8 mouse cellular contexts compared by ENCODE assay signal in the genomic region with DNA sequence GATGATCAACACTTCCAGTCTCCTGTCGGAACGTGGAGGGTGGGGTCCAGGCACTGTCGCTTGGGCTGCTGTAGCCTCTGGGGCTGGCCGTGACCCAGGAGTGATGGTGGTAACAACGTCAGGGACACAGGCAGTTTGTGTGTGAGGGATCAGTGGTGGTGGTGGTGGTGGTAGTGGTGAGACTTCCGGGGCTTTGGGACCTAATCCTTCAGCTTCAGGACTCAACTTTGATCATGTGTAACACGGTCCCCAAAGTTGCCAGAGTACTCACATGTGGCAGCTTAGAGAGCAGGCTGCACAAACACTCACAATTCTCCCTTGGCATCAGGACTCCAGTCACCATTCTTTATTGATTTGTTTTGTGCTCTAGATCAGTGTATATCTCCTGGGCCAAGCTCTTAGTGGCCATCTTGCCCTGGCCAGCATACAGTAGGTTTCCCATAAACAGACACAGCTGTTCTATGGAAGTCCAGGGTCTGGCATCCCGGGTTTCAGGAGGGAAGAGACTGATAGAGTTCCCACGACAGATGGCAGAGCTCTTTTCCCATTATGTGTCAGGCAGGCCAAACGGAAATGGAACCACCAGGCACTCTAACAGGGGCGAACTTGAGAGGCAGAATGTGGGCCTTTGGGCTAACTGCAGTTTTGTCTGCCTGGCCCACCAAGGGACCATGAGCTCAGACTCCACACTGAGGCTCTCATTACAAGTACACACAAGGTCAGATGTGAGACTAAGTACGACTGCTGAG. TPM values are rescaled to one million over a fixed set of nuclear protein-coding genes. Genes with fewer than 3 reads are reported as not detected.
A peak's percentile ranks its signal among the peaks of the same experiment; 100 is the strongest.
DNase-seq lines count a peak whose midpoint lies in the region; ATAC-seq and TF ChIP-seq lines count a peak whose summit lies in the region.

No protein-coding gene starts in this region.

- peak overlapping the region; percentile 84 for H3K4me2 ChIP-seq in heart, embryonic 11.5 days
- H3K4me2 ChIP-seq in hindbrain, embryonic 16.5 days (ENCODE audit: low read length), result peak overlapping the region; percentile 77
- peak overlapping the region; percentile 79 for H3K4me2 ChIP-seq in midbrain, embryonic 11.5 days

- H3K4me3 ChIP-seq in heart, embryonic 11.5 days (ENCODE audit: low read depth, low read length), result peak overlapping the region; percentile 82
- H3K4me3 ChIP-seq in cortical plate, adult 2 months (ENCODE audit: insufficient read depth, low read length), result peak overlapping the region; percentile 71
- peak overlapping the region; percentile 70 for H3K4me3 ChIP-seq in hindbrain, embryonic 16.5 days (ENCODE audit: low read length)
- H3K4me3 ChIP-seq in midbrain, embryonic 11.5 days (ENCODE audit: low read depth, low read length), result peak overlapping the region; percentile 91

- no peak for ATAC-seq in heart, embryonic 11.5 days (replicated peaks; ENCODE audit: insufficient number of reproducible peaks, low FRiP score, low TSS enrichment)
- ATAC-seq in CD4-positive, CD25-positive, alpha-beta regulatory T cell, adult 4 months, result peak; percentile 13
- peak; percentile 9 for ATAC-seq in hindbrain, embryonic 16.5 days
- peak; percentile 10 for ATAC-seq in midbrain, embryonic 11.5 days (ENCODE audit: low FRiP score)
- no peak; the same call in 1 of the 2 replicates for ATAC-seq in granulocyte monocyte progenitor cell, adult 5-6 weeks (replicated peaks; ENCODE audit: poor library complexity, severe bottlenecking)

- H3K9ac ChIP-seq in heart, embryonic 11.5 days (ENCODE audit: low read depth, low read length), result peak overlapping the region; percentile 89
- peak overlapping the region; percentile 92 for H3K9ac ChIP-seq in hindbrain, embryonic 16.5 days (ENCODE audit: low read depth, low read length)
- peak overlapping the region; percentile 85; the same call in 1 of the 2 replicates for H3K9ac ChIP-seq in midbrain, embryonic 11.5 days (ENCODE audit: low read length)

- no peaks in the 10 kb centered on the region for H3K9me3 ChIP-seq in heart, embryonic 11.5 days (replicated peaks; ENCODE audit: control insufficient read depth, low read length)
- no peaks in the 10 kb centered on the region for H3K9me3 ChIP-seq in hindbrain, embryonic 16.5 days (ENCODE audit: control insufficient read depth, low read length)
- no peaks in the 10 kb centered on the region for H3K9me3 ChIP-seq in midbrain, embryonic 11.5 days (ENCODE audit: control insufficient read depth, low read length)

- no peak for TF ChIP-seq POLR2A in cortical plate, adult 2 months (IDR thresholded peaks at IDR 0.05; ENCODE audit: extremely low read depth, insufficient read depth, low read length)

- no peaks in the 10 kb centered on the region for H3K27me3 ChIP-seq in heart, embryonic 11.5 days (ENCODE audit: control insufficient read depth, insufficient read depth, low read length)
- H3K27me3 ChIP-seq in hindbrain, embryonic 16.5 days (replicated peaks; ENCODE audit: control insufficient read depth, insufficient read depth, low read length), result no peaks in the 10 kb centered on the region
- H3K27me3 ChIP-seq in midbrain, embryonic 11.5 days (ENCODE audit: control insufficient read depth, insufficient read depth, low read length), result no peaks in the 10 kb centered on the region

- peak overlapping the region; percentile 85 for H3K27ac ChIP-seq in heart, embryonic 11.5 days (ENCODE audit: low read depth, low read length)
- H3K27ac ChIP-seq in cortical plate, adult 2 months (ENCODE audit: insufficient read depth, low read length), result peak overlapping the region; percentile 30
- H3K27ac ChIP-seq in hindbrain, embryonic 16.5 days (ENCODE audit: low read depth, low read length), result peak overlapping the region; percentile 90
- peak overlapping the region; percentile 55 for H3K27ac ChIP-seq in midbrain, embryonic 11.5 days (ENCODE audit: low read depth, low read length)

- TF ChIP-seq CTCF in cortical plate, adult 2 months (IDR thresholded peaks at IDR 0.05; ENCODE audit: extremely low read depth, insufficient read depth, low read length), result no peak

- WGBS in heart, embryonic 11.5 days (ENCODE audit: insufficient replicate concordance), result 4% methylated on average over 12 of the region's 12 CpGs
- under 1% methylated on average over 12 of the region's 12 CpGs for WGBS in hindbrain, embryonic 16.5 days
- WGBS in midbrain, embryonic 11.5 days, result 8% methylated on average over 12 of the region's 12 CpGs

- H3K36me3 ChIP-seq in heart, embryonic 11.5 days (ENCODE audit: control insufficient read depth, insufficient read depth, low read length), result peaks cover 30% of the 10 kb centered on the region
- H3K36me3 ChIP-seq in hindbrain, embryonic 16.5 days (ENCODE audit: control insufficient read depth, insufficient read depth, low read length), result peaks cover 33% of the 10 kb centered on the region
- peaks cover 7% of the 10 kb centered on the region for H3K36me3 ChIP-seq in midbrain, embryonic 11.5 days (ENCODE audit: control insufficient read depth, insufficient read depth, low read length)

- no peak for DNase-seq in heart, adult 18-20 months
- DNase-seq in midbrain, embryonic 11.5 days (ENCODE audit: low spot score, missing footprints), result peak; percentile 95
- no peak for DNase-seq in B cell, adult 2 months

- H3K4me1 ChIP-seq in heart, embryonic 11.5 days (ENCODE audit: control insufficient read depth, insufficient read depth, low read length), result peaks cover 18% of the 10 kb centered on the region
- peaks cover 4% of the 10 kb centered on the region; the same call in 1 of the 2 replicates for H3K4me1 ChIP-seq in cortical plate, adult 2 months (ENCODE audit: control insufficient read depth, insufficient read depth, low read length)
- H3K4me1 ChIP-seq in hindbrain, embryonic 16.5 days (ENCODE audit: control insufficient read depth, insufficient read depth, low read depth, low read length), result peaks cover 24% of the 10 kb centered on the region
- peaks cover 16% of the 10 kb centered on the region for H3K4me1 ChIP-seq in midbrain, embryonic 11.5 days (ENCODE audit: control insufficient read depth, insufficient read depth, low read length)

RNA-seq across cellular contexts. Expression of a gene that starts 0.5 kb away (rescaled TPM):
- 63.6 and 79.5 TPM in 2 replicates for polyA plus RNA-seq in heart, embryonic 11.5 days (2014; fragmentation: Nextera tagmentation; extraction: Ambion mirVana)
- 100 to 1,000 TPM; 124 to 129 TPM for total RNA-seq in heart, adult 18-20 months (2021)
- 100 to 1,000 TPM in 1 of 2 experiments, 10 to 100 TPM in 1; 67.8 to 101 TPM for polyA plus RNA-seq in CD4-positive, CD25-positive, alpha-beta regulatory T cell, adult 4 months (2017; shearing (Covaris generic))
- 115 and 122 TPM in 2 replicates for polyA plus RNA-seq in cortical plate, adult 2 months (2012; rRNA removed)
- polyA plus RNA-seq in hindbrain, embryonic 16.5 days (2015; fragmentation: Nextera tagmentation; extraction: Ambion mirVana), result 73.3 and 84.8 TPM in 2 replicates
- polyA plus RNA-seq in midbrain, embryonic 11.5 days (2014; fragmentation: Nextera tagmentation; extraction: Ambion mirVana), result 52.3 and 59.3 TPM in 2 replicates
- 50.5 and 55.7 TPM in 2 replicates for total RNA-seq in granulocyte monocyte progenitor cell, adult 5-6 weeks (2014; fragmentation: Nextera tagmentation)
- total RNA-seq in granulocyte monocyte progenitor cell, adult 5-6 weeks (2017), result 135 and 142 TPM in 2 replicates

RNA-seq across cellular contexts. Expression of a gene that starts 0.6 kb away (rescaled TPM):
- polyA plus RNA-seq in heart, embryonic 11.5 days (2014; fragmentation: Nextera tagmentation; extraction: Ambion mirVana), result 14.4 and 18.4 TPM in 2 replicates
- total RNA-seq in heart, adult 18-20 months (2021), result 10 to 100 TPM; 30.5 to 34.2 TPM
- polyA plus RNA-seq in CD4-positive, CD25-positive, alpha-beta regulatory T cell, adult 4 months (2017; shearing (Covaris generic)), result 10 to 100 TPM in 1 of 2 experiments, 1 to 10 TPM in 1; 9.1 to 12.2 TPM
- polyA plus RNA-seq in cortical plate, adult 2 months (2012; rRNA removed), result 23.7 and 27.7 TPM in 2 replicates
- polyA plus RNA-seq in hindbrain, embryonic 16.5 days (2015; fragmentation: Nextera tagmentation; extraction: Ambion mirVana), result 26.2 and 29.7 TPM in 2 replicates
- polyA plus RNA-seq in midbrain, embryonic 11.5 days (2014; fragmentation: Nextera tagmentation; extraction: Ambion mirVana), result 10.2 and 13.6 TPM in 2 replicates
- total RNA-seq in granulocyte monocyte progenitor cell, adult 5-6 weeks (2014; fragmentation: Nextera tagmentation), result 4.1 and 6.4 TPM in 2 replicates
- total RNA-seq in granulocyte monocyte progenitor cell, adult 5-6 weeks (2017), result 4.4 and 4.7 TPM in 2 replicates

RNA-seq across cellular contexts. Expression of a gene that starts 28.0 kb away (rescaled TPM):
- polyA plus RNA-seq in heart, embryonic 11.5 days (2014; fragmentation: Nextera tagmentation; extraction: Ambion mirVana), result 32.6 and 40.7 TPM in 2 replicates
- total RNA-seq in heart, adult 18-20 months (2021), result 10 to 100 TPM; 10.4 to 10.8 TPM
- 10 to 100 TPM in 1 of 2 experiments, 1 to 10 TPM in 1; 9.7 to 12.8 TPM for polyA plus RNA-seq in CD4-positive, CD25-positive, alpha-beta regulatory T cell, adult 4 months (2017; shearing (Covaris generic))
- polyA plus RNA-seq in cortical plate, adult 2 months (2012; rRNA removed), result 58.3 and 60.4 TPM in 2 replicates
- 42.9 and 52.3 TPM in 2 replicates for polyA plus RNA-seq in hindbrain, embryonic 16.5 days (2015; fragmentation: Nextera tagmentation; extraction: Ambion mirVana)
- 87.8 and 101 TPM in 2 replicates for polyA plus RNA-seq in midbrain, embryonic 11.5 days (2014; fragmentation: Nextera tagmentation; extraction: Ambion mirVana)
- total RNA-seq in granulocyte monocyte progenitor cell, adult 5-6 weeks (2014; fragmentation: Nextera tagmentation), result 11.2 and 11.8 TPM in 2 replicates
- total RNA-seq in granulocyte monocyte progenitor cell, adult 5-6 weeks (2017), result 3.2 TPM in 2 replicates

RNA-seq across cellular contexts. Expression of a gene that starts 49.6 kb away (rescaled TPM):
- 10.5 and 13.1 TPM in 2 replicates for polyA plus RNA-seq in heart, embryonic 11.5 days (2014; fragmentation: Nextera tagmentation; extraction: Ambion mirVana)
- total RNA-seq in heart, adult 18-20 months (2021), result 1 to 10 TPM; 3.8 to 4.4 TPM
- polyA plus RNA-seq in CD4-positive, CD25-positive, alpha-beta regulatory T cell, adult 4 months (2017; shearing (Covaris generic)), result 10 to 100 TPM; 13.8 to 25.0 TPM
- polyA plus RNA-seq in cortical plate, adult 2 months (2012; rRNA removed), result 5.8 TPM in 2 replicates
- polyA plus RNA-seq in hindbrain, embryonic 16.5 days (2015; fragmentation: Nextera tagmentation; extraction: Ambion mirVana), result 7.7 and 9.4 TPM in 2 replicates
- 16.0 and 17.4 TPM in 2 replicates for polyA plus RNA-seq in midbrain, embryonic 11.5 days (2014; fragmentation: Nextera tagmentation; extraction: Ambion mirVana)
- total RNA-seq in granulocyte monocyte progenitor cell, adult 5-6 weeks (2014; fragmentation: Nextera tagmentation), result 17.7 and 25.5 TPM in 2 replicates
- 23.8 and 28.9 TPM in 2 replicates for total RNA-seq in granulocyte monocyte progenitor cell, adult 5-6 weeks (2017)

RNA-seq across cellular contexts. Expression of a gene that starts 49.8 kb away (rescaled TPM):
- polyA plus RNA-seq in heart, embryonic 11.5 days (2014; fragmentation: Nextera tagmentation; extraction: Ambion mirVana), result 6.0 and 6.1 TPM in 2 replicates
- total RNA-seq in heart, adult 18-20 months (2021), result 10 to 100 TPM; 15.2 to 16.8 TPM
- polyA plus RNA-seq in CD4-positive, CD25-positive, alpha-beta regulatory T cell, adult 4 months (2017; shearing (Covaris generic)), result 1 to 10 TPM; 5.7 to 6.6 TPM
- polyA plus RNA-seq in cortical plate, adult 2 months (2012; rRNA removed), result 12.0 and 12.8 TPM in 2 replicates
- polyA plus RNA-seq in hindbrain, embryonic 16.5 days (2015; fragmentation: Nextera tagmentation; extraction: Ambion mirVana), result 4.8 and 6.7 TPM in 2 replicates
- 9.2 and 10.1 TPM in 2 replicates for polyA plus RNA-seq in midbrain, embryonic 11.5 days (2014; fragmentation: Nextera tagmentation; extraction: Ambion mirVana)
- total RNA-seq in granulocyte monocyte progenitor cell, adult 5-6 weeks (2014; fragmentation: Nextera tagmentation), result 29.0 and 36.9 TPM in 2 replicates
- total RNA-seq in granulocyte monocyte progenitor cell, adult 5-6 weeks (2017), result 14.1 and 14.8 TPM in 2 replicates

Comparison
In these comparisons a context has a peak if more than half of its experiments do, and no peak if none do; other contexts are left out.
1. ATAC-seq: peak in CD4-positive, CD25-positive, alpha-beta regulatory T cell, adult 4 months (single experiment), hindbrain, embryonic 16.5 days (single experiment) and midbrain, embryonic 11.5 days (single experiment); none in heart, embryonic 11.5 days (single experiment) and granulocyte monocyte progenitor cell, adult 5-6 weeks (single experiment).
2. H3K27ac ChIP-seq: peak in every context shown above with its lines; median percentile 90 in hindbrain, embryonic 16.5 days; 85 in heart, embryonic 11.5 days; 55 in midbrain, embryonic 11.5 days; 30 in cortical plate, adult 2 months.
3. Peak in every context shown above with its lines, with median percentiles within 50 percentile points of each other: H3K4me2 ChIP-seq, H3K4me3 ChIP-seq and H3K9ac ChIP-seq.